Comparison of ENCODE assay signal across 8 mouse cellular contexts in genomic region chr19:20492491-20492890, GRCm38 (mm10). TPM values are rescaled to one million over a fixed set of nuclear protein-coding genes. Genes with fewer than 3 reads are reported as not detected.
DNase-seq lines count a peak whose midpoint lies in the region; ATAC-seq lines count a peak whose summit lies in the region.
"Had no signal": no experiment of that assay in that cellular context is flagged by ENCODE, and none has a peak within 500 bp of the region (broad histone marks: within the 10 kb centered on the region; RNA-seq: fewer than 3 reads in every experiment).

TSS of gene Aldh1a1 (plus strand) at chr19:20492715.

- no peak within 1 kb of the TSS for H3K4me2 ChIP-seq in hindbrain, embryonic 16.5 days (ENCODE audit: low read length)
- no peak within 1 kb of the TSS for H3K4me2 ChIP-seq in hindbrain, embryonic 13.5 days
- H3K4me2 ChIP-seq: limb, embryonic 12.5 days had no signal

- H3K9me3 ChIP-seq in hindbrain, embryonic 16.5 days (ENCODE audit: control insufficient read depth, low read length), result no peaks in the 10 kb centered on the region
- no peaks in the 10 kb centered on the region for H3K9me3 ChIP-seq in hindbrain, embryonic 13.5 days
- H3K9me3 ChIP-seq: limb, embryonic 12.5 days had no signal

- intact Hi-C loops in left cerebral cortex, postnatal 25 days (cut with DNase I), result no loop called here

- H3K9ac ChIP-seq in hindbrain, embryonic 16.5 days (ENCODE audit: low read depth, low read length), result no peak within 1 kb of the TSS
- H3K9ac ChIP-seq in hindbrain, embryonic 13.5 days, result no peak within 1 kb of the TSS
- H3K9ac ChIP-seq: limb, embryonic 12.5 days had no signal

- no peak within 1 kb of the TSS for H3K4me3 ChIP-seq in hindbrain, embryonic 16.5 days (ENCODE audit: low read length)
- no peak within 1 kb of the TSS for H3K4me3 ChIP-seq in hindbrain, embryonic 13.5 days
- H3K4me3 ChIP-seq: limb, embryonic 12.5 days had no signal

- H3K27me3 ChIP-seq in hindbrain, embryonic 16.5 days (replicated peaks; ENCODE audit: control insufficient read depth, insufficient read depth, low read length), result no peaks in the 10 kb centered on the region
- no peaks in the 10 kb centered on the region for H3K27me3 ChIP-seq in hindbrain, embryonic 13.5 days
- H3K27me3 ChIP-seq: limb, embryonic 12.5 days had no signal

- no peak within 1 kb of the TSS for H3K27ac ChIP-seq in hindbrain, embryonic 16.5 days (ENCODE audit: low read depth, low read length)
- no peak within 1 kb of the TSS for H3K27ac ChIP-seq in hindbrain, embryonic 13.5 days
- H3K27ac ChIP-seq: limb, embryonic 12.5 days had no signal

- ATAC-seq in hindbrain, embryonic 16.5 days, result no peak
- ATAC-seq in hindbrain, embryonic 13.5 days (ENCODE audit: low FRiP score), result no peak

- no peaks in the 10 kb centered on the region for H3K4me1 ChIP-seq in hindbrain, embryonic 16.5 days (ENCODE audit: control insufficient read depth, insufficient read depth, low read depth, low read length)
- no peaks in the 10 kb centered on the region for H3K4me1 ChIP-seq in hindbrain, embryonic 13.5 days (replicated peaks)
- H3K4me1 ChIP-seq: limb, embryonic 12.5 days had no signal

- WGBS in hindbrain, embryonic 16.5 days, result 85% methylated on average over 2 of the region's 2 CpGs
- WGBS in hindbrain, embryonic 13.5 days, result 79% methylated on average over 2 of the region's 2 CpGs

- no peaks in the 10 kb centered on the region for H3K36me3 ChIP-seq in hindbrain, embryonic 16.5 days (ENCODE audit: control insufficient read depth, insufficient read depth, low read length)
- no peaks in the 10 kb centered on the region for H3K36me3 ChIP-seq in hindbrain, embryonic 13.5 days
- H3K36me3 ChIP-seq: limb, embryonic 12.5 days had no signal

- DNase-seq in adrenal gland, adult 18-20 months (ENCODE audit: low spot score in 2 of 2), result no peak
- DNase-seq in adrenal gland, postnatal 36 days, result peak in 1 of 2 experiments; percentile 11
- peak; percentile 18 to 50 for DNase-seq in gastrocnemius, postnatal 4 days (ENCODE audit: low spot score in 2 of 2)
- peak in 1 of 2 experiments; percentile 26 for DNase-seq in left cerebral cortex, postnatal 25 days (ENCODE audit: low spot score in 2 of 2)
- peak; percentile 11 for DNase-seq in urinary bladder, postnatal 10 days (ENCODE audit: low spot score)

RNA-seq across cellular contexts. Expression of gene Aldh1a1, which starts in this region (rescaled TPM):
- 100 to 1,000 TPM; 122 to 515 TPM for total RNA-seq in adrenal gland, adult 18-20 months (2021)
- 100 to 1,000 TPM in 1 of 2 experiments, 10 to 100 TPM in 1; 48.9 to 330 TPM for total RNA-seq in adrenal gland, postnatal 36 days (2021)
- total RNA-seq in gastrocnemius, postnatal 4 days (2021), result 1 to 10 TPM; 8.8 to 8.9 TPM
- total RNA-seq in left cerebral cortex, postnatal 25 days (2021), result 10 to 100 TPM; 54.6 to 69.8 TPM
- polyA plus RNA-seq in hindbrain, embryonic 16.5 days (2015; fragmentation: Nextera tagmentation; extraction: Ambion mirVana), result 4.8 and 5.2 TPM in 2 replicates
- polyA plus RNA-seq in hindbrain, embryonic 13.5 days (2015; fragmentation: Nextera tagmentation; extraction: Ambion mirVana), result 0.94 and 1.3 TPM in 2 replicates
- polyA plus RNA-seq: limb, embryonic 12.5 days had no signal

Comparison
In these comparisons a context has a peak if more than half of its experiments do, and no peak if none do; other contexts are left out.
1. RNA of gene Aldh1a1 (total RNA-seq): 122 to 515 TPM in adrenal gland, adult 18-20 months, 48.9 to 330 TPM in adrenal gland, postnatal 36 days and 54.6 to 69.8 TPM in left cerebral cortex, postnatal 25 days; 8.8 to 8.9 TPM in gastrocnemius, postnatal 4 days; every median in the first group is over 4 times any median in the second.
2. DNase-seq: peak in gastrocnemius, postnatal 4 days (2 of 2) and urinary bladder, postnatal 10 days (single experiment); none in adrenal gland, adult 18-20 months (0 of 2).